Mouse (Mus musculus) c-Kit-positive CD71-positive TER-119-positive erythroid progenitor cells, embryonic 14.5 days (primary cell): ENCODE data around the gene Shisa6.
"Not testable (repeated sequence)": the region's sequence is repeated elsewhere in the genome, so short reads cannot be mapped to it uniquely, and the experiment has no call there.

Source experiments
- DNase-seq: peaks from one replicate; pipeline ENCODE4 v3.0.0-alpha.2; 2013; ENCODE audit warnings: low spot score

The Shisa6 gene

GRCm38 (mm10) chr11:66482501-66482900 is 43.3 kb downstream of the Shisa6 start:
- DNase-seq, result no peak

GRCm38 (mm10) chr11:66442631-66443030 is 83.1 kb downstream of the Shisa6 start:
- DNase-seq, result no peak

- no peak for DNase-seq
Measured at GRCm38 (mm10) chr11:66426129-66426528, 99.6 kb downstream of the Shisa6 start.

GRCm38 (mm10) chr11:66418216-66418615 is 107.5 kb downstream of the Shisa6 start:
- DNase-seq, result no peak

GRCm38 (mm10) chr11:66408721-66409120 is 117.0 kb downstream of the Shisa6 start:
- not testable (repeated sequence) for DNase-seq

- DNase-seq, result no peak
Measured at GRCm38 (mm10) chr11:66400036-66400435, 125.7 kb downstream of the Shisa6 start.

- no peak for DNase-seq
Measured at GRCm38 (mm10) chr11:66387561-66387960, 138.2 kb downstream of the Shisa6 start.

- no peak for DNase-seq
Measured at GRCm38 (mm10) chr11:66371796-66372195, 154.0 kb downstream of the Shisa6 start.

GRCm38 (mm10) chr11:66369764-66370163 is 156.0 kb downstream of the Shisa6 start:
- no peak for DNase-seq

- no peak for DNase-seq
Measured at GRCm38 (mm10) chr11:66366809-66367685, 158.7 kb downstream of the Shisa6 start.

GRCm38 (mm10) chr11:66359811-66360210 is 166.0 kb downstream of the Shisa6 start:
- DNase-seq, result no peak

GRCm38 (mm10) chr11:66344822-66345221 is 180.9 kb downstream of the Shisa6 start:
- no peak for DNase-seq

GRCm38 (mm10) chr11:66336313-66336712 is 189.5 kb downstream of the Shisa6 start:
- DNase-seq, result no peak

- no peak for DNase-seq
Measured at GRCm38 (mm10) chr11:66312764-66313163, 213.0 kb downstream of the Shisa6 start.

GRCm38 (mm10) chr11:66304396-66304795 is 221.4 kb downstream of the Shisa6 start:
- DNase-seq, result no peak

- no peak for DNase-seq
Measured at GRCm38 (mm10) chr11:66274707-66275081, 251.1 kb downstream of the Shisa6 start.

GRCm38 (mm10) chr11:66273904-66274706 is 251.7 kb downstream of the Shisa6 start:
- no peak for DNase-seq

GRCm38 (mm10) chr11:66267029-66267428 is 258.7 kb downstream of the Shisa6 start:
- no peak for DNase-seq

GRCm38 (mm10) chr11:66265336-66265990 is 260.3 kb downstream of the Shisa6 start:
- no peak for DNase-seq

- no peak for DNase-seq
Measured at GRCm38 (mm10) chr11:66260205-66260604, 265.6 kb downstream of the Shisa6 start.

GRCm38 (mm10) chr11:66258851-66259250 is 266.9 kb downstream of the Shisa6 start:
- no peak for DNase-seq

GRCm38 (mm10) chr11:66247115-66247514 is 278.6 kb downstream of the Shisa6 start:
- DNase-seq, result no peak
